Mouse (Mus musculus): ENCODE results near the gene Srpx. TPM values are rescaled to one million over a fixed set of nuclear protein-coding genes. Genes with fewer than 3 reads are reported as not detected.

The Srpx gene
- polyA plus RNA-seq (2015; fragmentation: Nextera tagmentation; extraction: Ambion mirVana), result 5.6 and 5.7 TPM in 2 replicates

GRCm38 (mm10) chrX:10117065-10117719 is at the start of gene Srpx:
Srpx (minus strand) TSS chrX:10117709.
- no peak for DNase-seq (ENCODE audit: low spot score)

GRCm38 (mm10) chrX:10152390-10152789 is 34.9 kb upstream of the Srpx start:
- no peak for DNase-seq (ENCODE audit: low spot score)

GRCm38 (mm10) chrX:10115780-10116179 is 1.7 kb downstream of the Srpx start:
- no peak for DNase-seq (ENCODE audit: low spot score)

GRCm38 (mm10) chrX:10110736-10111135 is 6.8 kb downstream of the Srpx start:
- DNase-seq (ENCODE audit: low spot score), result no peak

GRCm38 (mm10) chrX:10108558-10108957 is 9.0 kb downstream of the Srpx start:
- DNase-seq (ENCODE audit: low spot score), result no peak

- DNase-seq (ENCODE audit: low spot score), result no peak
Observed at GRCm38 (mm10) chrX:10105475-10105874, 12.0 kb downstream of the Srpx start.

GRCm38 (mm10) chrX:10102739-10103138 is 14.8 kb downstream of the Srpx start:
- DNase-seq (ENCODE audit: low spot score), result no peak

GRCm38 (mm10) chrX:10095797-10096196 is 21.7 kb downstream of the Srpx start:
- no peak for DNase-seq (ENCODE audit: low spot score)

GRCm38 (mm10) chrX:10080385-10080784 is 37.1 kb downstream of the Srpx start:
- no peak for DNase-seq (ENCODE audit: low spot score)

- DNase-seq (ENCODE audit: low spot score), result no peak
Observed at GRCm38 (mm10) chrX:10079981-10080380, 37.5 kb downstream of the Srpx start.

GRCm38 (mm10) chrX:10073966-10074365 is 43.5 kb downstream of the Srpx start:
- no peak for DNase-seq (ENCODE audit: low spot score)

GRCm38 (mm10) chrX:10071529-10071928 is 46.0 kb downstream of the Srpx start:
- DNase-seq (ENCODE audit: low spot score), result no peak

GRCm38 (mm10) chrX:10070689-10071088 is 46.8 kb downstream of the Srpx start:
- no peak for DNase-seq (ENCODE audit: low spot score)

GRCm38 (mm10) chrX:10069405-10069804 is 48.1 kb downstream of the Srpx start:
- no peak for DNase-seq (ENCODE audit: low spot score)

GRCm38 (mm10) chrX:10063781-10064180 is 53.7 kb downstream of the Srpx start:
- DNase-seq (ENCODE audit: low spot score), result no peak

- no peak for DNase-seq (ENCODE audit: low spot score)
Observed at GRCm38 (mm10) chrX:10063361-10063760, 54.1 kb downstream of the Srpx start.

GRCm38 (mm10) chrX:10062201-10062600 is 55.3 kb downstream of the Srpx start:
- no peak for DNase-seq (ENCODE audit: low spot score)

- no peak for DNase-seq (ENCODE audit: low spot score)
Observed at GRCm38 (mm10) chrX:10034666-10035065, 82.8 kb downstream of the Srpx start.

- DNase-seq (ENCODE audit: low spot score), result no peak
Observed at GRCm38 (mm10) chrX:10010202-10010601, 107.3 kb downstream of the Srpx start.

GRCm38 (mm10) chrX:10007675-10008270 is 109.7 kb downstream of the Srpx start:
- no peak for DNase-seq (ENCODE audit: low spot score)

- no peak for DNase-seq (ENCODE audit: low spot score)
Observed at GRCm38 (mm10) chrX:10005946-10006345, 111.6 kb downstream of the Srpx start.

- DNase-seq (ENCODE audit: low spot score), result no peak
Observed at GRCm38 (mm10) chrX:10000718-10001117, 116.8 kb downstream of the Srpx start.
